Mouse (Mus musculus): ENCODE results near the gene Gtf2a2. TPM values are rescaled to one million over a fixed set of nuclear protein-coding genes. Genes with fewer than 3 reads are reported as not detected.

The Gtf2a2 gene
- polyA plus RNA-seq, 1 experiment from 2014 or later, result 246 TPM

GRCm38 (mm10) chr9:70049416-70049783 is 37.0 kb downstream of the Gtf2a2 start:
- Histone ChIP-seq H3K4me2 (ENCODE audit: low read depth, low read length) (no peak overlapping the region), H3K27ac (replicated peaks; ENCODE audit: low read depth, low read length) (no peak overlapping the region), H3K9ac (replicated peaks; ENCODE audit: low read length) (no peak overlapping the region), H3K36me3 (replicated peaks; ENCODE audit: control insufficient read depth, insufficient read depth, low read depth, low read length) (no peaks in the 10 kb centered on the region), H3K9me3 (replicated peaks; ENCODE audit: control insufficient read depth, low read length) (no peaks in the 10 kb centered on the region), H3K4me1 (ENCODE audit: control insufficient read depth, insufficient read depth, low read length) (no peaks in the 10 kb centered on the region), H3K27me3 (ENCODE audit: control insufficient read depth, insufficient read depth, low read length) (no peaks in the 10 kb centered on the region), H3K4me3 (ENCODE audit: low read depth, low read length) (no peak overlapping the region)
- DNase-seq (ENCODE audit: low spot score) (no peak), ATAC-seq (replicated peaks; ENCODE audit: insufficient number of reproducible peaks, low FRiP score, low TSS enrichment, low read depth) (no peak)
- 33% methylated on average over 3 of the region's 3 CpGs for WGBS

DNA sequence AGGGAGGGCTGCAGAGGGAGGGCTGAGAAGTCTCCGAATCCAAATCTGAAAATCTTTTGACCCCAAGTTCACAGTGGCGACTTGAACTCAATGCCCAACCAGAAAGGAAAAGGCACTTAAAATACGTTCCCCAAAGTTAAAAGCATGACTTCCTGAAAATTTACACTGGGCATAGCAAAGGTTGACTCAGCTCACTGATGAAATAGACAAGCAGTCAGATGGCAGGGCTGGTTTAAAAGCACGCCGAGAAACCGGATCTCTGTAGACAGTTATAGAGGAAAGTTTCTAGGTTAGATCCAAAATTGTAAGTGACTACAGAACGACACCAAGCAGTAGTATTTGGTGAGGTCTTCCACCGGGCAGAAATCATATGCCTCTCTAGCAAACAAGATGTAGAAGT is 37.5 kb downstream of the Gtf2a2 start:
- DNase-seq (ENCODE audit: low spot score), result peak; percentile 31
- 34% methylated on average over 8 of the region's 8 CpGs for WGBS
- Histone ChIP-seq H3K4me2 (ENCODE audit: low read depth, low read length) (no peak overlapping the region), H3K4me3 (ENCODE audit: low read depth, low read length) (no peak overlapping the region), H3K36me3 (replicated peaks; ENCODE audit: control insufficient read depth, insufficient read depth, low read depth, low read length) (no peaks in the 10 kb centered on the region), H3K9me3 (replicated peaks; ENCODE audit: control insufficient read depth, low read length) (no peaks in the 10 kb centered on the region), H3K27me3 (ENCODE audit: control insufficient read depth, insufficient read depth, low read length) (no peaks in the 10 kb centered on the region), H3K27ac (replicated peaks; ENCODE audit: low read depth, low read length) (no peak overlapping the region), H3K4me1 (ENCODE audit: control insufficient read depth, insufficient read depth, low read length) (no peaks in the 10 kb centered on the region), H3K9ac (replicated peaks; ENCODE audit: low read length) (no peak overlapping the region)
- no peak for ATAC-seq (replicated peaks; ENCODE audit: insufficient number of reproducible peaks, low FRiP score, low TSS enrichment, low read depth)

GRCm38 (mm10) chr9:70052730-70053129 is 40.4 kb downstream of the Gtf2a2 start:
- Histone ChIP-seq H3K4me2 (ENCODE audit: low read depth, low read length) (no peak overlapping the region), H3K27me3 (ENCODE audit: control insufficient read depth, insufficient read depth, low read length) (no peaks in the 10 kb centered on the region), H3K4me3 (ENCODE audit: low read depth, low read length) (no peak overlapping the region), H3K36me3 (replicated peaks; ENCODE audit: control insufficient read depth, insufficient read depth, low read depth, low read length) (no peaks in the 10 kb centered on the region), H3K4me1 (ENCODE audit: control insufficient read depth, insufficient read depth, low read length) (no peaks in the 10 kb centered on the region), H3K27ac (replicated peaks; ENCODE audit: low read depth, low read length) (no peak overlapping the region), H3K9me3 (replicated peaks; ENCODE audit: control insufficient read depth, low read length) (no peaks in the 10 kb centered on the region), H3K9ac (replicated peaks; ENCODE audit: low read length) (no peak overlapping the region)
- WGBS, result 79% methylated on average over 3 of the region's 3 CpGs
- DNase-seq (ENCODE audit: low spot score) (no peak), ATAC-seq (replicated peaks; ENCODE audit: insufficient number of reproducible peaks, low FRiP score, low TSS enrichment, low read depth) (no peak)

DNA sequence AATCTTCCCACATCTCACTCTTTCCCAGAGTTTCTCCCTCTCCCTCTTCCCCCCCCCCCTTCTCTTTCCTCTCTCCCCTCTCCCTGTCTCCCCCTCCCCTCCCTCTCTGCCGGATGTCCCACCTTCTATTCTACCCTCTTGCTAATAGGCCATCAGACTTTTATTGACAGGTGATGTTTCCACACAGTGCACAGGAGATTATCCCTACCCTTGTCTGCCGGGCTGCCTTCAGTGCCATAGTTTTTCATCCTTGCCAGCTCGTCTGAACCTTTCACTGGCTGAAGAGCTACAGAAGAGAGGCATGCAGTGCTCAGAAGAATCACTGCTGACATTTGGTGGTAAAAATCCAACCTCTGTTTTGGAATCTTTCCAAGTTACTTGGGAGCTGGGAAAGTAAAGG is 41.1 kb downstream of the Gtf2a2 start:
- Histone ChIP-seq H3K4me2 (ENCODE audit: low read depth, low read length) (no peak overlapping the region), H3K4me1 (ENCODE audit: control insufficient read depth, insufficient read depth, low read length) (no peaks in the 10 kb centered on the region), H3K27me3 (ENCODE audit: control insufficient read depth, insufficient read depth, low read length) (no peaks in the 10 kb centered on the region), H3K9ac (replicated peaks; ENCODE audit: low read length) (no peak overlapping the region), H3K36me3 (replicated peaks; ENCODE audit: control insufficient read depth, insufficient read depth, low read depth, low read length) (no peaks in the 10 kb centered on the region), H3K4me3 (ENCODE audit: low read depth, low read length) (no peak overlapping the region), H3K9me3 (replicated peaks; ENCODE audit: control insufficient read depth, low read length) (no peaks in the 10 kb centered on the region), H3K27ac (replicated peaks; ENCODE audit: low read depth, low read length) (no peak overlapping the region)
- ATAC-seq (replicated peaks; ENCODE audit: insufficient number of reproducible peaks, low FRiP score, low TSS enrichment, low read depth) (no peak), DNase-seq (ENCODE audit: low spot score) (no peak)
- 55% methylated on average over 3 of the region's 3 CpGs for WGBS

- no peak overlapping the region for H3K9ac ChIP-seq (replicated peaks; ENCODE audit: low read length)
- WGBS, result 83% methylated on average over 3 of the region's 3 CpGs
Observed at GRCm38 (mm10) chr9:70062012-70062411, 49.7 kb downstream of the Gtf2a2 start.

DNA sequence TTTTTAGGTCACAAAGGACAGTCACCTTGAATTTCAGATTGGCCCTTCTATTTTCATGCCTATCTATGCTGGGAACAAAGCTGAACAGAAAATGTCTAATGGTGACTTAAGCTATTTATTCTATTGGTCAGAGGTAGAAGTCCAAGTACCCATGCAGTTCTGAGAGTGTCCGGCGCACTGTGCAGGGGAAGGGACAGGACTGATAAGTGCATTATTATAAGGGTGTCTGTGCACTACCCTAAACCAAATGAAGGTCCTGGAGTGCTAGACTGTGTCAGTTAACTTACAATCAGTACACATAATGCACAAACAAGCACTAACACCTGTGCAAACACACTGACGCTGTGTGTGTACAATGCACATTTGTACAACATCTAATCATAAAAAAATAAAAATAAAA is 55.1 kb downstream of the Gtf2a2 start:
- H3K36me3 ChIP-seq (replicated peaks; ENCODE audit: control insufficient read depth, insufficient read depth, low read depth, low read length), result no peaks in the 10 kb centered on the region
- WGBS, result 91% methylated on average over 3 of the region's 3 CpGs
- no peaks in the 10 kb centered on the region for H3K27me3 ChIP-seq (ENCODE audit: control insufficient read depth, insufficient read depth, low read length)
- H3K9me3 ChIP-seq (replicated peaks; ENCODE audit: control insufficient read depth, low read length), result no peaks in the 10 kb centered on the region
- ATAC-seq (replicated peaks; ENCODE audit: insufficient number of reproducible peaks, low FRiP score, low TSS enrichment, low read depth), result no peak
- H3K27ac ChIP-seq (replicated peaks; ENCODE audit: low read depth, low read length), result no peak overlapping the region
- no peak overlapping the region for H3K9ac ChIP-seq (replicated peaks; ENCODE audit: low read length)
- DNase-seq (ENCODE audit: low spot score), result no peak
- H3K4me3 ChIP-seq (ENCODE audit: low read depth, low read length), result no peak overlapping the region
- H3K4me1 ChIP-seq (ENCODE audit: control insufficient read depth, insufficient read depth, low read length), result no peaks in the 10 kb centered on the region
- no peak overlapping the region for H3K4me2 ChIP-seq (ENCODE audit: low read depth, low read length)

More at GRCm38 (mm10) chr9:70062012-70062411, 49.7 kb downstream of the Gtf2a2 start:
- H3K4me1 ChIP-seq (ENCODE audit: control insufficient read depth, insufficient read depth, low read length), result no peaks in the 10 kb centered on the region
- no peak overlapping the region for H3K27ac ChIP-seq (replicated peaks; ENCODE audit: low read depth, low read length)
- no peaks in the 10 kb centered on the region for H3K36me3 ChIP-seq (replicated peaks; ENCODE audit: control insufficient read depth, insufficient read depth, low read depth, low read length)
- H3K4me2 ChIP-seq (ENCODE audit: low read depth, low read length), result no peak overlapping the region
- H3K27me3 ChIP-seq (ENCODE audit: control insufficient read depth, insufficient read depth, low read length), result no peaks in the 10 kb centered on the region
- H3K4me3 ChIP-seq (ENCODE audit: low read depth, low read length), result no peak overlapping the region
- ATAC-seq (replicated peaks; ENCODE audit: insufficient number of reproducible peaks, low FRiP score, low TSS enrichment, low read depth) (no peak), DNase-seq (ENCODE audit: low spot score) (no peak)
- no peaks in the 10 kb centered on the region for H3K9me3 ChIP-seq (replicated peaks; ENCODE audit: control insufficient read depth, low read length)

DNA sequence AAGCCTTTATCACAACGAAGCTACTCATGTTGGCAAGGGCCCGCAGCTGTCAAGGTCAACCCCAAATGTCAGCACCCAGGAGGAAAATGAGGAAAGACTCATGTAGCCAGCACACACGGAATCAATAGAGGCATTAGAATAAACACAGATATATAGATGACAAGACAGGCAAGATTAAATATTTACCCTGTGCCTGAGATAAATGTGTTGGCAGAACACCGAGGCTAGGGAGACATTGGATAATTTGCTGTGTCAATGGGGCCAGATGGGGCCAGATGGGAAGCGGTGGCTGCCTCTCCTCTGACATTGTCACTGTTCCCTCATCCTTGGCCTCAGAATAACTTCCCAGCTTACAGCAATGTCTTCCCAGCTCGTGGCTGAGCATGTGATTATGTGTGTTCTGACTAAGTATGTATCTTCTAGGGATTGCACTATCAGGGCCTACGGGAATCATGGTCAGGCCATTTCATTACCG is 57.6 kb downstream of the Gtf2a2 start:
- Histone ChIP-seq H3K9me3 (replicated peaks; ENCODE audit: control insufficient read depth, low read length) (no peaks in the 10 kb centered on the region), H3K4me1 (ENCODE audit: control insufficient read depth, insufficient read depth, low read length) (no peaks in the 10 kb centered on the region), H3K36me3 (replicated peaks; ENCODE audit: control insufficient read depth, insufficient read depth, low read depth, low read length) (no peaks in the 10 kb centered on the region), H3K9ac (replicated peaks; ENCODE audit: low read length) (no peak overlapping the region), H3K27ac (replicated peaks; ENCODE audit: low read depth, low read length) (no peak overlapping the region), H3K27me3 (ENCODE audit: control insufficient read depth, insufficient read depth, low read length) (no peaks in the 10 kb centered on the region), H3K4me2 (ENCODE audit: low read depth, low read length) (no peak overlapping the region), H3K4me3 (ENCODE audit: low read depth, low read length) (no peak overlapping the region)
- ATAC-seq (replicated peaks; ENCODE audit: insufficient number of reproducible peaks, low FRiP score, low TSS enrichment, low read depth) (no peak), DNase-seq (ENCODE audit: low spot score) (no peak)
- WGBS, result 64% methylated on average over 8 of the region's 8 CpGs

DNA sequence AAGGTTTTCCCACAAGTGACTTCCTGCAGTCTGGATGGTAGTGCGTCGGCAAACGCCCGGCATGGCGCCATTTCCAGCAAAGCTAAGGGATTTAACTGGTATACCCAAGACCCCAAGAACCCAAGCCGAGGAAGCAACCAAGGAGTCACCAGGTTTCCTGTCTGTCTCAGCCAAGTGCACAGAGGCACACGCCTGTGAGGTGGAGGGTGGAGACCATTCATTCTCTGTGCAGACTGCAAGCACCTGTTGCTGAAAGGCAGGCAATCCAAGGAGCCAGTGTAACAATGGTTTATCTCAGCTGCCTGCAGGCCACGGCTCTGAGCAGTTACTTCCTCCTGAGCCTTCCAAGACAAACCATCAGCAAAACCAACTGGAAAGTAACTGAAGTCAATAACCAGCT is 60.0 kb downstream of the Gtf2a2 start:
- Histone ChIP-seq H3K4me1 (ENCODE audit: control insufficient read depth, insufficient read depth, low read length) (no peaks in the 10 kb centered on the region), H3K9me3 (replicated peaks; ENCODE audit: control insufficient read depth, low read length) (no peaks in the 10 kb centered on the region), H3K4me2 (ENCODE audit: low read depth, low read length) (no peak overlapping the region), H3K9ac (replicated peaks; ENCODE audit: low read length) (no peak overlapping the region), H3K27ac (replicated peaks; ENCODE audit: low read depth, low read length) (no peak overlapping the region), H3K27me3 (ENCODE audit: control insufficient read depth, insufficient read depth, low read length) (no peaks in the 10 kb centered on the region), H3K4me3 (ENCODE audit: low read depth, low read length) (no peak overlapping the region), H3K36me3 (replicated peaks; ENCODE audit: control insufficient read depth, insufficient read depth, low read depth, low read length) (no peaks in the 10 kb centered on the region)
- no peak for DNase-seq (ENCODE audit: low spot score)
- no peak for ATAC-seq (replicated peaks; ENCODE audit: insufficient number of reproducible peaks, low FRiP score, low TSS enrichment, low read depth)
- 77% methylated on average over 8 of the region's 8 CpGs for WGBS

Data from embryonic facial prominence, embryonic 11.5 days (tissue).